Mouse (Mus musculus) embryonic fibroblast, embryonic 13.5 days (primary cell): ENCODE data around the gene Cacna1c. TPM values are rescaled to one million over a fixed set of nuclear protein-coding genes. Genes with fewer than 3 reads are reported as not detected.

Source experiments
- H3K27ac ChIP-seq: 2 replicates; pipeline ENCODE4 v1.5.1; 2012; ENCODE audit warnings: low read length, control low read depth, inconsistent platforms; ENCODE audit not compliant: insufficient read depth
- H3K4me1 ChIP-seq: 2 replicates; pipeline ENCODE4 v1.6.1; 2011; ENCODE audit warnings: low read length; ENCODE audit not compliant: control insufficient read depth, insufficient read depth
- H3K4me3 ChIP-seq: 2 replicates; pipeline ENCODE4 v1.5.1; 2011; ENCODE audit warnings: mild to moderate bottlenecking, control low read depth, low read length; ENCODE audit not compliant: insufficient read depth
- CTCF ChIP-seq: IDR thresholded peaks from 2 replicates; pipeline ENCODE4 v1.5.1; 2011; ENCODE audit warnings: mild to moderate bottlenecking, control low read depth, low read length, moderate library complexity, borderline replicate concordance; ENCODE audit not compliant: insufficient read depth
- POLR2A ChIP-seq: IDR thresholded peaks from 2 replicates; pipeline ENCODE4 v1.6.1; 2011; ENCODE audit warnings: low read depth, mild to moderate bottlenecking, control low read depth, low read length, moderate library complexity
- polyA plus RNA-seq: library from polyadenylated mRNA; stranded (reverse); fragments of >200 nt; gene quantifications from 2 replicates; pipeline ENCODE4 v1.2.4, GENCODE M21; 2011; ENCODE audit warnings: low read depth; ENCODE audit not compliant: missing spikeins, insufficient read length

The Cacna1c gene
- polyA plus RNA-seq, 1 experiment: 40.7 TPM

- TF ChIP-seq POLR2A (no peak), CTCF (no peak)
- no peak overlapping the region for H3K27ac ChIP-seq
- H3K4me3 ChIP-seq: no peak overlapping the region
- no peaks in the 10 kb centered on the region for H3K4me1 ChIP-seq
Observed at GRCm38 (mm10) chr6:118724908-118725307, 471.3 kb downstream of the Cacna1c start.

- H3K4me3 ChIP-seq: no peak overlapping the region
- TF ChIP-seq POLR2A: no peak
- TF ChIP-seq CTCF: no peak
- H3K27ac ChIP-seq: no peak overlapping the region
- H3K4me1 ChIP-seq: 0 out of 2 replicates have a peak, but pooled peaks cover 2% of the 10 kb centered on the region
Observed at GRCm38 (mm10) chr6:118724388-118724787, 471.8 kb downstream of the Cacna1c start.

- Histone ChIP-seq H3K4me1 (0 out of 2 replicates have a peak, but pooled peaks cover 3% of the 10 kb centered on the region), H3K4me3 (no peak overlapping the region), H3K27ac (no peak overlapping the region)
- TF ChIP-seq CTCF: no peak
- TF ChIP-seq POLR2A: no peak
Observed at GRCm38 (mm10) chr6:118722336-118722735, 473.9 kb downstream of the Cacna1c start.

GRCm38 (mm10) chr6:118719486-118719885 lies 476.7 kb downstream of the Cacna1c start:
- 0 out of 2 replicates have a peak, but pooled peaks cover 3% of the 10 kb centered on the region for H3K4me1 ChIP-seq
- H3K4me3 ChIP-seq: no peak overlapping the region
- no peak for TF ChIP-seq POLR2A
- 0 out of 2 replicates have a peak overlapping the region, but pooled peaks have one; percentile 44 for H3K27ac ChIP-seq

- Histone ChIP-seq H3K4me3 (no peak overlapping the region), H3K4me1 (peaks cover 7% of the 10 kb centered on the region), H3K27ac (no peak overlapping the region)
- TF ChIP-seq POLR2A (no peak), CTCF (no peak)
Observed at GRCm38 (mm10) chr6:118713286-118713685, 482.9 kb downstream of the Cacna1c start.

- no peak overlapping the region for H3K27ac ChIP-seq
- H3K4me3 ChIP-seq: no peak overlapping the region
- TF ChIP-seq POLR2A (no peak), CTCF (no peak)
- peaks cover 7% of the 10 kb centered on the region for H3K4me1 ChIP-seq
Observed at GRCm38 (mm10) chr6:118711677-118712322, 484.4 kb downstream of the Cacna1c start.

GRCm38 (mm10) chr6:118707066-118707465 lies 489.2 kb downstream of the Cacna1c start:
- Histone ChIP-seq H3K4me3 (no peak overlapping the region), H3K27ac (no peak overlapping the region), H3K4me1 (peaks cover 7% of the 10 kb centered on the region)
- TF ChIP-seq CTCF: no peak
- no peak for TF ChIP-seq POLR2A

GRCm38 (mm10) chr6:118705840-118706239 lies 490.4 kb downstream of the Cacna1c start:
- Histone ChIP-seq H3K4me3 (no peak overlapping the region), H3K27ac (no peak overlapping the region), H3K4me1 (peaks cover 7% of the 10 kb centered on the region)
- TF ChIP-seq POLR2A (no peak), CTCF (no peak)

- no peak overlapping the region for H3K27ac ChIP-seq
- H3K4me3 ChIP-seq: no peak overlapping the region
- no peak for TF ChIP-seq POLR2A
- TF ChIP-seq CTCF: no peak
- no peaks in the 10 kb centered on the region for H3K4me1 ChIP-seq
Observed at GRCm38 (mm10) chr6:118694626-118695025, 501.6 kb downstream of the Cacna1c start.

- no peak overlapping the region for H3K27ac ChIP-seq
- no peaks in the 10 kb centered on the region for H3K4me1 ChIP-seq
- no peak for TF ChIP-seq CTCF
- TF ChIP-seq POLR2A: no peak
- H3K4me3 ChIP-seq: no peak overlapping the region
Observed at GRCm38 (mm10) chr6:118689447-118689846, 506.8 kb downstream of the Cacna1c start.

GRCm38 (mm10) chr6:118688856-118689255 lies 507.4 kb downstream of the Cacna1c start:
- TF ChIP-seq CTCF (no peak), POLR2A (no peak)
- H3K4me3 ChIP-seq: no peak overlapping the region

More at GRCm38 (mm10) chr6:118688856-118689255, 507.4 kb downstream of the Cacna1c start:
- H3K27ac ChIP-seq: no peak overlapping the region
- no peaks in the 10 kb centered on the region for H3K4me1 ChIP-seq
